Mouse (Mus musculus) C2C12 (cell line): ENCODE results near the gene Mnt. TPM values are rescaled to one million over a fixed set of nuclear protein-coding genes. Genes with fewer than 3 reads are reported as not detected.

ENCODE experiments used
- H3K27me3 ChIP-seq: one replicate; pipeline ENCODE4 v1.6.1; 2011; ENCODE audit not compliant: control insufficient read depth, insufficient read depth, insufficient read length
- H3K36me3 ChIP-seq: one replicate; pipeline ENCODE4 v1.6.1; 2011; ENCODE audit not compliant: control insufficient read depth, insufficient read depth
- H3K4me3 ChIP-seq: one replicate; pipeline ENCODE4 v1.5.1; 2011; ENCODE audit warnings: mild to moderate bottlenecking, control low read depth; ENCODE audit not compliant: poor library complexity, insufficient read depth, severe bottlenecking
- H3K79me2 ChIP-seq: one replicate; pipeline ENCODE4 v1.6.1; 2011; ENCODE audit not compliant: control insufficient read depth, insufficient read depth
- H3K79me3 ChIP-seq: one replicate; pipeline ENCODE4 v1.6.1; 2011; ENCODE audit warnings: low read depth, control low read depth
- H3ac ChIP-seq: one replicate; pipeline ENCODE3; 2011; ENCODE audit warnings: low read depth; ENCODE audit not compliant: control insufficient read depth, insufficient read length
- CEBPB ChIP-seq: IDR thresholded peaks from one replicate; pipeline ENCODE4 v1.6.1; 2011; ENCODE audit warnings: low read depth, mild to moderate bottlenecking, control low read depth, moderate library complexity
- CTCF ChIP-seq: IDR thresholded peaks from one replicate; pipeline ENCODE4 v1.5.1; 2011; ENCODE audit not compliant: control insufficient read depth, insufficient read depth, insufficient read length
- FOSL1 ChIP-seq: IDR thresholded peaks from one replicate; pipeline ENCODE4 v1.8.0; 2011; ENCODE audit warnings: mild to moderate bottlenecking, low read length; ENCODE audit not compliant: poor library complexity, insufficient read depth, severe bottlenecking
- MAX ChIP-seq: IDR thresholded peaks from one replicate; pipeline ENCODE4 v1.6.1; 2011; ENCODE audit warnings: mild to moderate bottlenecking, control low read depth
- MYOD1 ChIP-seq: IDR thresholded peaks from one replicate; pipeline ENCODE4 v1.6.1; 2011; ENCODE audit warnings: low read depth; ENCODE audit not compliant: control insufficient read depth, insufficient read length
- MYOG ChIP-seq: IDR thresholded peaks from one replicate; pipeline ENCODE4 v1.6.1; 2011; ENCODE audit not compliant: control insufficient read depth, insufficient read length; ENCODE audit errors: extremely low read depth
- USF1 ChIP-seq: IDR thresholded peaks from one replicate; pipeline ENCODE4 v1.6.1; 2011; ENCODE audit warnings: low read depth, mild to moderate bottlenecking, control low read depth, moderate library complexity
- polyA plus RNA-seq: library from polyadenylated mRNA; unstranded; fragments of >200 nt; fragmentation: generic; extraction: Trizol; gene quantifications from one replicate; pipeline ENCODE4 v1.2.1, GENCODE M21; 2012; ENCODE audit warnings: missing spikeins

Gene Mnt
- polyA plus RNA-seq, 1 experiment, result 7.5 TPM

- Histone ChIP-seq H3K36me3 (no peaks in the 10 kb centered on the region), H3ac (no peak overlapping the region), H3K79me2 (no peaks in the 10 kb centered on the region), H3K4me3 (no peak overlapping the region), H3K79me3 (no peaks in the 10 kb centered on the region), H3K27me3 (no peaks in the 10 kb centered on the region)
- TF ChIP-seq CEBPB (no peak), USF1 (no peak), CTCF (no peak), MYOD1 (no peak), MAX (no peak), FOSL1 (no peak), MYOG (no peak)
Observed at GRCm38 (mm10) chr11:74864421-74864820, 33.7 kb downstream of the Mnt start.

- Histone ChIP-seq H3K79me2 (no peaks in the 10 kb centered on the region), H3K4me3 (no peak overlapping the region), H3ac (no peak overlapping the region), H3K27me3 (no peaks in the 10 kb centered on the region), H3K36me3 (no peaks in the 10 kb centered on the region), H3K79me3 (no peaks in the 10 kb centered on the region)
- TF ChIP-seq USF1 (no peak), CEBPB (no peak), MAX (no peak), FOSL1 (no peak), MYOD1 (no peak), MYOG (no peak), CTCF (no peak)
Observed at GRCm38 (mm10) chr11:74865252-74865651, 34.5 kb downstream of the Mnt start.

GRCm38 (mm10) chr11:74866640-74867039 is 35.9 kb downstream of the Mnt start:
- no peak overlapping the region for H3ac ChIP-seq
- no peaks in the 10 kb centered on the region for H3K79me3 ChIP-seq
- H3K4me3 ChIP-seq, result no peak overlapping the region
- H3K27me3 ChIP-seq, result no peaks in the 10 kb centered on the region
- no peaks in the 10 kb centered on the region for H3K79me2 ChIP-seq
- TF ChIP-seq MYOD1 (no peak), FOSL1 (no peak), USF1 (no peak), CTCF (no peak), CEBPB (no peak), MAX (no peak), MYOG (no peak)
- no peaks in the 10 kb centered on the region for H3K36me3 ChIP-seq

- Histone ChIP-seq H3K79me2 (no peaks in the 10 kb centered on the region), H3ac (no peak overlapping the region), H3K27me3 (no peaks in the 10 kb centered on the region), H3K4me3 (no peak overlapping the region), H3K36me3 (no peaks in the 10 kb centered on the region), H3K79me3 (no peaks in the 10 kb centered on the region)
- TF ChIP-seq FOSL1 (no peak), MAX (no peak), USF1 (no peak), CTCF (no peak), MYOG (no peak), CEBPB (no peak), MYOD1 (no peak)
Observed at GRCm38 (mm10) chr11:74867181-74867580, 36.5 kb downstream of the Mnt start.

- Histone ChIP-seq H3K4me3 (no peak overlapping the region), H3K79me2 (no peaks in the 10 kb centered on the region), H3ac (no peak overlapping the region), H3K79me3 (no peaks in the 10 kb centered on the region), H3K27me3 (no peaks in the 10 kb centered on the region), H3K36me3 (no peaks in the 10 kb centered on the region)
- no peak for TF ChIP-seq FOSL1
- TF ChIP-seq MYOG, result no peak
- no peak for TF ChIP-seq MAX
- TF ChIP-seq MYOD1, result no peak
- no peak for TF ChIP-seq CTCF
- TF ChIP-seq USF1, result no peak
- no peak for TF ChIP-seq CEBPB
Observed at GRCm38 (mm10) chr11:74868046-74868760, 37.5 kb downstream of the Mnt start.
